In the genomic region with DNA sequence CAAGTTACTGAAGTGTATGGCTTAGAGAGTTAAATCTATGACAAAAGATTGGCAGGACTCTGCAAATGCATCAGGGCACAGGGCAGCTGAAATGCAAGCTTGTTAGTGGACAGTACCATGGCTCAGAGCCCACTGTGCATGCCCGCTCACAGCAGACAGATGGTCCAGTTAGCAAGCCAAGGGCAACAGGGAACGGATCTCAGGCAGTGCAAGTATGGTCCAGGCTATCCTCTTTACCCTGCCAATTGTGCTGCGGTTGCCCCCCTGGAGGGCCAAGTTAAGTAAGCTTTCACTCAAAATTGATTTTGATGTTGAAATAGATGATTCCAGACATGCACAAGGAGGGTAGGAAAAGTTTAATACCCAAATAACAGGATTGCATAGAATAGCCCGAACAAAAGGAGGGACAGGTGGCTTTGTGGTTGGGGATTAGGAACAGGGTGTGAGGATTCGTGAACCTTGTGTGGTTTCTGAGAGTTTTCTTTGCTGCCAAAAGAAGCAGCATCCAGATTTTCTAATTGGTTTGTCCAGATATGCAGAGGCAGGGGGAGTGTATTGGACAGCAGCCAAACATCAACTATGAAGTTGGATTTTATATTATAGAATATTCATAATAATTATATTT, we compare ENCODE assay signal across 11 mouse cellular contexts.
DNase-seq lines count a peak whose midpoint lies in the region; ATAC-seq and TF ChIP-seq lines count a peak whose summit lies in the region.
"Had no signal": no experiment of that assay in that cellular context is flagged by ENCODE, and none has a peak within 500 bp of the region (broad histone marks: within the 10 kb centered on the region; RNA-seq: fewer than 3 reads in every experiment).

No protein-coding gene starts in this region.

- H3K4me2 ChIP-seq in midbrain, embryonic 15.5 days = no peak overlapping the region
- H3K4me2 ChIP-seq: limb, embryonic 15.5 days had no signal

- DNase-seq in heart, adult 11 months = peak; percentile 77
- DNase-seq in heart, postnatal 10 days = no peak
- peak; percentile 87 to 96 for DNase-seq in cerebellum, adult 2 months
- peak; percentile 57 for DNase-seq in fibroblast of lung, adult 2 months (ENCODE audit: low read depth)
- DNase-seq in adrenal gland, adult 18-20 months (ENCODE audit: low spot score in 2 of 2) = no peak
- no peak for DNase-seq in adrenal gland, adult 2 months
- DNase-seq: lung, postnatal 14 days had no signal

- peak; percentile 93 for ATAC-seq in midbrain, embryonic 15.5 days (replicated peaks)
- ATAC-seq in frontal cortex, adult (ENCODE audit: low TSS enrichment) = no peak
- ATAC-seq: Patski had no signal

- no peaks in the 10 kb centered on the region for H3K36me3 ChIP-seq in midbrain, embryonic 15.5 days (replicated peaks)
- H3K36me3 ChIP-seq: limb, embryonic 15.5 days had no signal

- intact Hi-C loops in heart, postnatal 10 days (cut with DNase I) = no loop called here

- H3K9me3 ChIP-seq in midbrain, embryonic 15.5 days = no peaks in the 10 kb centered on the region
- H3K9me3 ChIP-seq: limb, embryonic 15.5 days had no signal

- WGBS in cerebellum, adult 2 months = 9% methylated on average over 5 of the region's 5 CpGs
- 22% methylated on average over 5 of the region's 5 CpGs for WGBS in midbrain, embryonic 15.5 days

- H3K9ac ChIP-seq in midbrain, embryonic 15.5 days = no peak overlapping the region
- H3K9ac ChIP-seq: limb, embryonic 15.5 days had no signal

- no peak overlapping the region for H3K27ac ChIP-seq in cerebellum, adult 2 months (ENCODE audit: insufficient read depth, low read length)
- H3K27ac ChIP-seq in midbrain, embryonic 15.5 days = no peak overlapping the region
- H3K27ac ChIP-seq: limb, embryonic 15.5 days had no signal

- TF ChIP-seq CTCF in cerebellum, adult 2 months (IDR thresholded peaks at IDR 0.05; ENCODE audit: borderline replicate concordance, insufficient read depth, low read depth, low read length) = no peak

- no peaks in the 10 kb centered on the region for H3K27me3 ChIP-seq in cerebellum, adult 2 months (ENCODE audit: control insufficient read depth, insufficient read depth, low read length)
- no peaks in the 10 kb centered on the region for H3K27me3 ChIP-seq in midbrain, embryonic 15.5 days (replicated peaks)
- H3K27me3 ChIP-seq: limb, embryonic 15.5 days; Patski had no signal

- TF ChIP-seq POLR2A in cerebellum, adult 2 months (IDR thresholded peaks at IDR 0.05; ENCODE audit: borderline replicate concordance, insufficient read depth, low read length) = no peak

- peaks cover 5% of the 10 kb centered on the region; the same call in 1 of the 2 replicates for H3K4me1 ChIP-seq in cerebellum, adult 2 months (ENCODE audit: control insufficient read depth, insufficient read depth, low read length)
- H3K4me1 ChIP-seq in midbrain, embryonic 15.5 days = peaks cover 3% of the 10 kb centered on the region; the same call in 1 of the 2 replicates

- H3K4me3 ChIP-seq in cerebellum, adult 2 months (replicated peaks; ENCODE audit: insufficient read depth, low read depth, low read length) = no peak overlapping the region
- no peak overlapping the region for H3K4me3 ChIP-seq in midbrain, embryonic 15.5 days
- H3K4me3 ChIP-seq: limb, embryonic 15.5 days had no signal

Comparison
In these comparisons a context has a peak if more than half of its experiments do, and no peak if none do; other contexts are left out.
1. DNase-seq: peak in heart, adult 11 months (single experiment), cerebellum, adult 2 months (2 of 2) and fibroblast of lung, adult 2 months (single experiment); none in heart, postnatal 10 days (0 of 2), adrenal gland, adult 18-20 months (0 of 2) and adrenal gland, adult 2 months (single experiment).